Mouse (Mus musculus) hindbrain, embryonic 10.5 days (tissue): ENCODE measurements around the gene Pde8a. TPM values are rescaled to one million over a fixed set of nuclear protein-coding genes. Genes with fewer than 3 reads are reported as not detected.

Experiments
- DNase-seq: peaks from one replicate; pipeline ENCODE4 v3.0.0-alpha.2; 2017; ENCODE audit warnings: low spot score
- H3K27ac ChIP-seq: fragments of 300-500 bp; sonication (generic); 2 replicates; pipeline ENCODE4 v1.5.1; 2016; ENCODE audit warnings: mild to moderate bottlenecking, moderate library complexity
- H3K27me3 ChIP-seq: fragments of 300-500 bp; sonication (generic); 2 replicates; pipeline ENCODE4 v1.6.1; 2016; ENCODE audit warnings: mild to moderate bottlenecking; ENCODE audit not compliant: poor library complexity, insufficient read depth, severe bottlenecking
- H3K36me3 ChIP-seq: fragments of 300-500 bp; sonication (generic); 2 replicates; pipeline ENCODE4 v1.6.1; 2016; ENCODE audit warnings: mild to moderate bottlenecking, moderate library complexity
- H3K4me1 ChIP-seq: fragments of 300-500 bp; sonication (generic); replicated peaks from 2 replicates; pipeline ENCODE4 v1.6.1; 2016; ENCODE audit warnings: mild to moderate bottlenecking
- H3K4me3 ChIP-seq: fragments of 300-500 bp; sonication (generic); 2 replicates; pipeline ENCODE4 v1.5.1; 2016; ENCODE audit warnings: mild to moderate bottlenecking, moderate library complexity
- H3K9me3 ChIP-seq: fragments of 300-500 bp; sonication (generic); 2 replicates; pipeline ENCODE4 v1.6.1; 2016; ENCODE audit warnings: mild to moderate bottlenecking, moderate library complexity
- WGBS: fragments of 180-500 bp; shearing (Covaris S2); methylation state at CpG from one replicate; pipeline ENCODE4 v1.1.7; 2016; 5-methylcytosine and 5-hydroxymethylcytosine counted together
- polyA plus RNA-seq: library from polyadenylated mRNA; unstranded; fragments of >200 nt; fragmentation: Nextera tagmentation; extraction: Ambion mirVana; gene quantifications from 2 replicates; pipeline ENCODE4 v1.2.1, GENCODE M21; 2016

The Pde8a gene
- polyA plus RNA-seq, 1 experiment from 2014 or later: 2.4 TPM

GRCm38 (mm10) chr7:81253317-81253716 is 39.9 kb downstream of the Pde8a start:
- H3K9me3 ChIP-seq: no peaks in the 10 kb centered on the region
- H3K27me3 ChIP-seq: no peaks in the 10 kb centered on the region
- no peak for DNase-seq
- H3K4me1 ChIP-seq: no peaks in the 10 kb centered on the region
- H3K27ac ChIP-seq: no peak overlapping the region
- H3K36me3 ChIP-seq: no peaks in the 10 kb centered on the region
- H3K4me3 ChIP-seq: no peak overlapping the region
- 78% methylated on average over 11 of the region's 11 CpGs for WGBS

- no peak for DNase-seq
- Histone ChIP-seq H3K27ac (no peak overlapping the region), H3K9me3 (no peaks in the 10 kb centered on the region), H3K4me3 (no peak overlapping the region), H3K36me3 (no peaks in the 10 kb centered on the region), H3K4me1 (no peaks in the 10 kb centered on the region), H3K27me3 (no peaks in the 10 kb centered on the region)
Observed at GRCm38 (mm10) chr7:81254579-81254978, 41.2 kb downstream of the Pde8a start.

- no peaks in the 10 kb centered on the region for H3K4me1 ChIP-seq
- no peak overlapping the region for H3K4me3 ChIP-seq
- no peaks in the 10 kb centered on the region for H3K9me3 ChIP-seq
- 92% methylated on average over 3 of the region's 3 CpGs for WGBS
- no peak for DNase-seq
- no peaks in the 10 kb centered on the region for H3K36me3 ChIP-seq
- H3K27ac ChIP-seq: no peak overlapping the region
- H3K27me3 ChIP-seq: no peaks in the 10 kb centered on the region
Observed at GRCm38 (mm10) chr7:81255456-81255855, 42.1 kb downstream of the Pde8a start.

GRCm38 (mm10) chr7:81256773-81257172 is 43.4 kb downstream of the Pde8a start:
- Histone ChIP-seq H3K27me3 (no peaks in the 10 kb centered on the region), H3K27ac (no peak overlapping the region), H3K4me3 (no peak overlapping the region), H3K9me3 (no peaks in the 10 kb centered on the region), H3K4me1 (no peaks in the 10 kb centered on the region), H3K36me3 (no peaks in the 10 kb centered on the region)
- 88% methylated on average over 3 of the region's 3 CpGs for WGBS
- DNase-seq: no peak

GRCm38 (mm10) chr7:81261548-81261947 is 48.2 kb downstream of the Pde8a start:
- 87% methylated on average over 7 of the region's 7 CpGs for WGBS

GRCm38 (mm10) chr7:81272908-81273307 is 59.5 kb downstream of the Pde8a start:
- Histone ChIP-seq H3K4me3 (no peak overlapping the region), H3K4me1 (no peaks in the 10 kb centered on the region), H3K36me3 (no peaks in the 10 kb centered on the region), H3K27ac (no peak overlapping the region), H3K27me3 (no peaks in the 10 kb centered on the region), H3K9me3 (no peaks in the 10 kb centered on the region)
- WGBS: 78% methylated on average over 3 of the region's 3 CpGs
- no peak for DNase-seq

More at GRCm38 (mm10) chr7:81261548-81261947, 48.2 kb downstream of the Pde8a start:
- Histone ChIP-seq H3K9me3 (no peaks in the 10 kb centered on the region), H3K4me3 (no peak overlapping the region), H3K27me3 (no peaks in the 10 kb centered on the region), H3K4me1 (peaks cover 4% of the 10 kb centered on the region; the same call in 1 of the 2 replicates), H3K36me3 (no peaks in the 10 kb centered on the region), H3K27ac (no peak overlapping the region)
- no peak for DNase-seq

GRCm38 (mm10) chr7:81278966-81279365 is 65.6 kb downstream of the Pde8a start:
- Histone ChIP-seq H3K4me3 (no peak overlapping the region), H3K36me3 (no peaks in the 10 kb centered on the region), H3K9me3 (no peaks in the 10 kb centered on the region), H3K27me3 (no peaks in the 10 kb centered on the region), H3K4me1 (no peaks in the 10 kb centered on the region), H3K27ac (no peak overlapping the region)
- DNase-seq: no peak
- WGBS: 87% methylated on average over 6 of the region's 6 CpGs

GRCm38 (mm10) chr7:81281240-81281639 is 67.8 kb downstream of the Pde8a start:
- Histone ChIP-seq H3K36me3 (no peaks in the 10 kb centered on the region), H3K27ac (no peak overlapping the region), H3K4me1 (peaks cover under 1% of the 10 kb centered on the region), H3K27me3 (no peaks in the 10 kb centered on the region), H3K4me3 (no peak overlapping the region), H3K9me3 (no peaks in the 10 kb centered on the region)
- 95% methylated on average over 1 of the region's 1 CpGs for WGBS
- DNase-seq: no peak

- Histone ChIP-seq H3K27ac (no peak overlapping the region), H3K27me3 (no peaks in the 10 kb centered on the region), H3K36me3 (no peaks in the 10 kb centered on the region), H3K9me3 (no peaks in the 10 kb centered on the region), H3K4me1 (peaks cover 11% of the 10 kb centered on the region), H3K4me3 (no peak overlapping the region)
- WGBS: 37% methylated on average over 7 of the region's 7 CpGs
- DNase-seq: no peak
Observed at GRCm38 (mm10) chr7:81286456-81286855, 73.1 kb downstream of the Pde8a start.

GRCm38 (mm10) chr7:81286946-81287345 is 73.5 kb downstream of the Pde8a start:
- Histone ChIP-seq H3K9me3 (no peaks in the 10 kb centered on the region), H3K4me1 (peaks cover 11% of the 10 kb centered on the region), H3K4me3 (no peak overlapping the region), H3K27ac (no peak overlapping the region), H3K27me3 (no peaks in the 10 kb centered on the region), H3K36me3 (no peaks in the 10 kb centered on the region)
- WGBS: 63% methylated on average over 8 of the region's 8 CpGs
- no peak for DNase-seq

- no peak for DNase-seq
- Histone ChIP-seq H3K27ac (no peak overlapping the region), H3K27me3 (no peaks in the 10 kb centered on the region), H3K9me3 (no peaks in the 10 kb centered on the region), H3K4me1 (no peaks in the 10 kb centered on the region; the same call in 1 of the 2 replicates), H3K36me3 (no peaks in the 10 kb centered on the region), H3K4me3 (no peak overlapping the region)
- 85% methylated on average over 2 of the region's 2 CpGs for WGBS
Observed at GRCm38 (mm10) chr7:81295169-81295568, 81.8 kb downstream of the Pde8a start.

GRCm38 (mm10) chr7:81298206-81298605 is 84.8 kb downstream of the Pde8a start:
- Histone ChIP-seq H3K27ac (no peak overlapping the region; the same call in 1 of the 2 replicates), H3K36me3 (no peaks in the 10 kb centered on the region), H3K27me3 (no peaks in the 10 kb centered on the region), H3K4me3 (no peak overlapping the region), H3K9me3 (no peaks in the 10 kb centered on the region), H3K4me1 (peaks cover 3% of the 10 kb centered on the region; the same call in 1 of the 2 replicates)
- 34% methylated on average over 6 of the region's 6 CpGs for WGBS
- no peak for DNase-seq

GRCm38 (mm10) chr7:81301323-81301722 is 87.9 kb downstream of the Pde8a start:
- H3K9me3 ChIP-seq: no peaks in the 10 kb centered on the region
- no peak for DNase-seq
- no peaks in the 10 kb centered on the region for H3K36me3 ChIP-seq
- H3K4me3 ChIP-seq: no peak overlapping the region
- no peaks in the 10 kb centered on the region for H3K27me3 ChIP-seq
- H3K27ac ChIP-seq: no peak overlapping the region
- H3K4me1 ChIP-seq: peaks cover 3% of the 10 kb centered on the region; the same call in 1 of the 2 replicates
- WGBS: 53% methylated on average over 7 of the region's 7 CpGs

GRCm38 (mm10) chr7:81303682-81304081 is 90.3 kb downstream of the Pde8a start:
- DNase-seq: no peak
- no peaks in the 10 kb centered on the region for H3K9me3 ChIP-seq
- no peak overlapping the region for H3K4me3 ChIP-seq
- H3K36me3 ChIP-seq: no peaks in the 10 kb centered on the region
- H3K27me3 ChIP-seq: no peaks in the 10 kb centered on the region
- H3K27ac ChIP-seq: no peak overlapping the region
- WGBS: 92% methylated on average over 2 of the region's 2 CpGs
- H3K4me1 ChIP-seq: 0 out of 2 replicates have a peak, but pooled peaks cover 3% of the 10 kb centered on the region
